Mouse (Mus musculus) 3T3-L1 (cell line): Measurements from ENCODE around the gene Gm9958.

Experiments
- DNase-seq: peaks from one replicate; pipeline ENCODE4 v3.0.0-alpha.2; 2015; ENCODE audit warnings: low read depth, low spot score

The Gm9958 gene

GRCm38 (mm10) chr5:90367067-90367303, at the start of gene Gm9958:
Gene Gm9958, plus strand, starts transcription at chr5:90367204.
- no peak for DNase-seq

GRCm38 (mm10) chr5:90331071-90331470, 35.9 kb upstream of the Gm9958 start:
- DNase-seq: no peak

DNA sequence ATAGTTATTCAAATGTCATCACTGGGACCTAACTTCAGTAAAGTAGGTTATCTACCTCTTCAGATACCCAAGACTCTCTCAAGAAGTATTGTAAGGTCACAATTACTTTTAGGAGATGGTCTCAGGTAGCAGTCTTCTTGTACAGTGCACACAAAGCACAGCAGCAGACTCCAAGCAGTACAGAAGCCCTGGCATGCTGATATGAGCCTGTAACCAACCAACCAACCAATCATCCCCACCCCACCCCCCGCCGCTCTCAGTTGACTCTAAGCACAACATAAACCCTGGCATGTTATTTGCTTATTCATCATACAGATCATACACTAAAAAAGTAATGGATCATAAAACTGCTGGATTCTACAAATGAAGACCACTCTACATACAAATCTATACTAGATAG, 34.5 kb upstream of the Gm9958 start:
- DNase-seq: no peak

DNA sequence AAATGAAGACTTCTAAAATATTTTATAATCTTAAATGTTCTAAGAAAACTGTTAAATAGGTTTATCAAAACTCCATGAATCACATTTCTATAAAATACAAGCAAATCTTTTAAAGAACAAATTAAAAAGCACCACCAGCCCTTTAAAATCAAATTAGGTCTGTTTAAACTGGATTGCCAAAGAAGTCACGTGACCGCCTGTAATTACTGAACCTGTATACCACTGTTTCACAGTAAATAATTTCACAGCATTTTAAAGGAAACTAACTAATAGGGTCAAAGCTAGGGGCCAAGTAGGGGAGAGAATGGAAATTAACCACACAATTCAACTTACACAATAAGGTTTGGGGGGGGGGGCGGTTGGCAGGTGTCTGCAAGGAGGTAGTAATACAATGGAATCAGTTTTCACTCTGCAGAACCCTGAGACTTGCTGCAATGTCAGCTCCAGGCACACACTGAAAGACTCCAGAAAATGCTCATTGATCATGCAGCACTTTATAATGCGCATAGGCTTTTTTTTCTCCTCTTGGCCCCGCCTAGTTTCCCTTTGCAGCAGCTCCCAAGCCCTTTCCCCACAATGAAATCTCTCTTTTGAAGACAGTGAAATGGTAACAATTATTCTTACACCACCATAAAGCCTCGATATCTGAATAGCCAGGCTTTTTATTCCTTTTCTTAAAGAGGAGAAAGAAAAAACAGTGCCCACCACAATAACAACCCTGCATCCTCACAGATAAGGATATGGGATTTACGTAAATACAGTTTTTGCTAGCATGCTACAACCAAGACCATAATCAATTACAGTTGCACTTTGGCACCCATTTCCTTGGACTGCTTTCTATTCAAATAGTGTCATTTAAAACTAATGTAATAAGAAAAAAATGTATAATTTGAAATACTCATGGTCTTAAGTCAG, 28.6 kb upstream of the Gm9958 start:
- no peak for DNase-seq

- DNase-seq: peak; percentile 81
Observed at GRCm38 (mm10) chr5:90339129-90339952, 27.7 kb upstream of the Gm9958 start.

- no peak for DNase-seq
Observed at GRCm38 (mm10) chr5:90339953-90340343, 27.1 kb upstream of the Gm9958 start.

DNA sequence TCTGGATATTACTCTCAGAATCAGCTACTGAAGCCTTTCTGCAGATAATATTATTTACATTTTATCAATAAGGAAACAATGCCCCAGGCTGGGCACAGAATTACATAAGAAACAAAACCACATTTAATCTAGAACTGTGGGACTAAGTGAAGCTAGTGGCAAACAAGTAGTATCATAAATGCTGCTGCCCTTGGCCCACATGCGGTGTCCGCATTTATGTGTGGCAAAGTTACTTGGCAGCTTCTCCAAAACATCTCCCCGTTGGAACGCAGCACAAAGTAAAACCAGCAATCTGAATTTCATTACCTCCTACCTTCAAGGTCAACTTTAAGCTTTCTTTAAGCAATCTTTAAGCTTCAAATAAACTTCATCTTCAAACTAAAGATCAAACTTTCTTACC, 26.2 kb upstream of the Gm9958 start:
- DNase-seq: no peak

DNA sequence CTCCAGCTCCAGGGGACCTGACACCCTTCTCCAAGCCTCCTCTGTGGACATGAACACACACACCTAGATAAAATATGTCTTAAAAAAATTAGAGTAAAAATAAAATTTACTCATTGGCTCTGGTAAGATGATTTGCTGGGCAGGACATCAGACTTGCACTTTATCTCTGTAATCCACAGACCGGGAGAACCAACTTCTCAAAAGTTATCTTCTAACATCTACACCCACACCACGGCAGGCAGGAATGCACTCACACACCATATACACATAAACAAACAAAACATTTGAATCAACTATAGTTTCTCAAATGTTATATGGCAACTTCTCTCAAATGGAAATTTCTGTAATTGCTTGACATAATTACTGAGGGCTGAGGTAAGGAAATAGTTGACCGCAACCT, 20.1 kb upstream of the Gm9958 start:
- no peak for DNase-seq

DNA sequence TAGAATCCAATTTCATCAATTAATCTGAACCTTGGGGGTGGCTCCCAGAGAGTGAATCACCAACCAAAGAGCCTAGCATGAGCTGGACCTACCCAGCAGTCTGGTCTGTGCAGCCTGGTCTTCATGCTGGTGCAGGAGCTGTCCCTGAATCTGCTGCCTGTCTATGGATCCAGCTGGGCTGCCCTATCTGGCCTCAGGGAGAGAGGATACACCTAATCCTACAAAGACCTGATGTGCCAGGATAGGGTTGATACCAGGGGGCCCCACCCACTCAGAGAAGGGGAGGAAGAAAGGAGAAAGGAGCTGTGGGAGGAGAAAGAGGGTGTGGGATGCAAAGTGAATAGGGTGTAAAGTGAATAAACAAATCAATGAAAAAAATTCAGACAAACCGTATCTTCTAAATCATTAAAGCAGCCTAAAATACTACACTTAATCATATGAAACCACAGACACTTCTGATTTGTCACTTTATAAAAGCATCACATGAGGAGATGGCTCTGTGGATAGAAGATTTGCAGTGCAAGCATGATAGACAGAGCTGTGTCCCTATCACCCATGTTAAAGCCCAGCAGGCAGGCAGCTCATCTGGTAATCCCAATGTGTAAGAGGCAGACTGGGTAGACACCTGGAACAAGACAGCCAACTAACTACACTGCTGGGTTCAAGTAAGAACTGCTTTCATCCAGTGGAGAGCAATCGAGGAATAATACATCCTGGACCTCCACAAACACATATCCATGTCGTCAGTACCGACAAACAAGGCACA, 13.3 kb upstream of the Gm9958 start:
- no peak for DNase-seq

GRCm38 (mm10) chr5:90355824-90356223, 11.2 kb upstream of the Gm9958 start:
- no peak for DNase-seq

DNA sequence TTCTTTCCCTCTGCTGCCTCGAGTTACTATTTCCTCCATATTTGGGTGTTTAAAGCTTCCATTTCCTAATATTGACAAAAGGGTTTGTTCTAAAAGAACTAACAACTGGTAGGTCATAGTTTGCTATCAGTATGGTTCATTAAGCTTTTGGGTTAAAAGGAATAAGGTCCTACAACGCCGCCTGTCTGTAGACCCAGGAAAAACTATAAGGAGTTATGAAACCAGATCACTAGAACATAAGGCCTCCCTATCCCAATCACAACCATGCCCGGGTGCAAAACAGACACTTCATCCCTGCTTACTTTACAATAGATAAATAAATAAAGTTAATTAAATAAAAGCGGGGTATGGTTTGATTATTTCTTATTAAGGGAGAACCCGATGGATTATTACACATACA, 2.5 kb upstream of the Gm9958 start:
- DNase-seq: peak; percentile 97

GRCm38 (mm10) chr5:90365141-90365951, 1.7 kb upstream of the Gm9958 start:
- peak; percentile 68 for DNase-seq

DNA sequence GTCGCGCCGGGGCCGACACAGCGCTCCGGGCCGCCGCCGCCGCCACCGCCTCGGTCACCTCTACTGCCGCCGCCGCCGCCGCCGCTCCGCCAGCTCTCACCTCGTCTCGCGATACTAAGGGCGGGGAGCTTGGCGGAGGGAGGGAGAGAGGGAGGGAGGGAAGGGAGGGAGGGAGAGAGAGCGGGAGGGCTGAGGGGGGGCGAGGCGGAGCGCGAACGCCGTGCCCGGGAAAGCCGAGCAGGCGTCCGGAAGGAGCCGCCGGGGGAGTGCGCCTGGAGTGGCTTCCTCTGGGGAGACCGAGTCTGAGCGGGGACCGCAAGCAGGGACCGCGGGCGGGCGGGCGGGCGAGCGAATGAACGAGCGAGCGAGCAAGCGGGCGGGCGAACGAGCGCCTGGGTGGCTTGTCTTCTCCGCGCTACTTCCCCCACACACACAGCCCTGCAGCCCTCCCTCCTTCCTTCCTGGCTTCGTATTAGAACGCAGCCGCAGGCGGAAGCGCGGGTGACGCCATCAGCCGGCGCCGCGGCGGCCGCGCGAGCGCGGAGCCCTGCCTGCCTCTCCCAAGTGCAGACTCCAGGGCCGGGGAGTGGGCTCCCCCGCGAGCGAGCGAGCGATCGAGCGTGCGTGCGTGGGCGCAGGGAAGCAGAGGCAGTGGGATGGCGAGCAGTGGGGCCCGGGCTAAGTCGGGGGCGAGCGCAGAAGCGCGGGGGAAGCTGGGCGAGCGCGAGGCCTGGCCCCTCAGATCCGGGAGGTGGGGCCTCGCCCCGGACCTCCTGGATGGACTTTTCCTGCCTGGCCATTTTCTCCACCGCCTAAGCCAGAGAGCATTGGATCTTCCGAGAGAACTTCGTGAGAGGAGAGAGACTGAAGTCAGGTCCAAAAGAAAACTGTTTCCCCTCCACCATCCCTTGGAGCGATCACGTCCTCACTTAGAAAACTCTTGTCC, 610 bp upstream of the Gm9958 start, which contains the start of gene Ankrd17:
TSS of gene Ankrd17 (minus strand) at position 457 of the 946 bp plus-strand sequence.
- DNase-seq: peak; percentile 91

DNA sequence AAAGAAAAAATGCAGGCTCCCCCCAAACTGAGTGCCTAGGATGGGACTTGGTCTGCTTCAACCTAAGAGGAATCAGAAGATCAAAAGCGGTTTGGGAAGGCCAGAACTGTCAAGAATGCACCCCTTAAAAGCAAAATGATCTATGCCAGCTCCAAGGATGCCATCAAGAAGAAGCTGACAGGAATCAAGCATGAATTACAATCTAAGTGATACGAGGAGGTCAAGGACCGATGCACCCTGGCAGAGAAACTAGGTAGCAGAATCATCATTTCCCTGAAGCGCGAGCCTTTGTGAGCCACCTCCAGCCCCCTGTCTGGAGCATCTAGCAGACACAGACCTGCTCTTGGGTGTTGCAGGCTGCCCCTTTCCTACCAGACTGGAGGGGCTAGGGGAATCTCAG, 3.4 kb downstream of the Gm9958 start:
- no peak for DNase-seq

DNA sequence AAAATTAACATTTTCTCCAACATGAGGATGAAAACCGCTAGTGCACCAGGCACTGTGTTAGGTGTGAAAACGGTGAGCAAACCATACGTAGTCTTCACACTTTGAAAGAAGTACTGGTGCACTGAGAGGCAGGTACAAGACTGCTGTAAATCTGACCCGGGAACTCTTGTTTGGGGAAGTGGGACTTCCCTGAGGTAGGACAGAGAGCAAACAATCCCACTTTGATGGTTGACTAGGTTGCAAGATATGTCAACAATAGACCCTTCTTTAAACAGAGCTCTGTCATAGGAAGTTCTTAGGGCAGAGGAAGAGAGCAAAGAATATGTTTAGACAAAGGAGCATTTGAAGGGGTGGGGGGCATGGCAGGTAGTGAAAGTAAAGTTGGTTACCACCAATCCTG, 6.7 kb downstream of the Gm9958 start:
- no peak for DNase-seq

DNA sequence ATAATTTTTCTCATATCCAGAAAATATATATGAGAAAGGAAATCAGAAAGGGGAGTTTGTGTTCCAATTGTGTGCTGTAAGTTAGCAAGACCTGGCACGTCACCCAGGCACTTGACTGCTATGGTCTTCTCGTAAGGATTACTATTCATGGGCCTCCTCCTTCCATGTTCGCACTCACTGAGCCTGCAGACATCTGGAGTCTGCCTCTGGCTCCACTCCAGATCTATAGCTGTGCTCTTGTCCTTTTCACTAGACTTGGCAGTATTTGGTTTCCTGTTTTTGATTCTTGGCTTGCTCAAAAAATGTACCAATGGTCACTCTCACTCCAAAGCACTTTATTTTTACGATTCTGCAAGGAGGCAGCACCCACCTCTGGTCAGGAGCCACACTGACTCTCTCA, 14.5 kb downstream of the Gm9958 start:
- DNase-seq: peak; percentile 23

GRCm38 (mm10) chr5:90383080-90383479, 16.1 kb downstream of the Gm9958 start:
- peak; percentile 55 for DNase-seq

DNA sequence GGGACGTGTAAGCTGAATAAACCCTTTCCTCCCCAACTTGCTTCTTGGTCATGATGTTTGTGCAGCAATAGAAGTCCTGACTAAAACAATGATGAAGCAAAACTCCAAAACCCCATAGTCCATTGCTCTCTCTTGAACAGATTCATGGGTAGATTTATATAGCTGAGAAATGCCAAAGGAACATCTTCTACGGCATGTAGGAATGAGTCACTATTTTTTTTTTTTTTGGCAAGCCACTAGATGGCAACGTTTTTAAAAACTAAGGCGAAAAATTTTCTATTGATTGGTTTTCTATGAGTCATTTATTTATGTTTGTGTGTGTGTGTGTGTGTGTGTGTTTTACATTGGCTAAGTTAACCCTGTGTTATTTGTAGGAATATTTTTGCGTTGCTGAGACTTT, 26.8 kb downstream of the Gm9958 start:
- DNase-seq: peak; percentile 43

- peak; percentile 21 for DNase-seq
Observed at GRCm38 (mm10) chr5:90394322-90394721, 27.3 kb downstream of the Gm9958 start.

GRCm38 (mm10) chr5:90396817-90397216, 29.8 kb downstream of the Gm9958 start:
- no peak for DNase-seq
